Mouse (Mus musculus): ENCODE data around the gene Thoc7.
A peak's percentile ranks its signal among the peaks of the same experiment; 100 is the strongest.

- TF ChIP-seq CTCF (conservative IDR thresholded peaks at IDR 0.05; ENCODE audit: insufficient read depth, insufficient read length, low read depth, low read length) (0 out of 2 replicates have a peak, but pooled peaks have one; percentile 22), POLR2A (IDR thresholded peaks at IDR 0.05; ENCODE audit: low read depth, low read length) (no peak)
Observed at GRCm38 (mm10) chr14:13967607-13968006, 6.0 kb upstream of the Thoc7 start.
